Mouse (Mus musculus): ENCODE data around the gene Sirt7. TPM values are rescaled to one million over a fixed set of nuclear protein-coding genes. Genes with fewer than 3 reads are reported as not detected.

The Sirt7 gene
- 36.1 and 42.2 TPM in 2 replicates for polyA plus RNA-seq (2015; fragmentation: Nextera tagmentation; extraction: Ambion mirVana)

GRCm38 (mm10) chr11:120625152-120625775 lies at the start of gene Sirt7:
Sirt7 (minus strand) TSS chr11:120625240.
- peak within 1 kb of the TSS; percentile 81 for H3K9ac ChIP-seq (ENCODE audit: low read length)
- peak within 1 kb of the TSS; percentile 92 for H3K27ac ChIP-seq (replicated peaks)
- peaks cover 9% of the 10 kb centered on the region for H3K36me3 ChIP-seq (ENCODE audit: control insufficient read depth, insufficient read depth, low read length)
- peak within 1 kb of the TSS; percentile 91 for H3K4me3 ChIP-seq (ENCODE audit: low read depth, low read length)
- no peaks in the 10 kb centered on the region for H3K27me3 ChIP-seq (ENCODE audit: control insufficient read depth, insufficient read depth, low read length)
- no peak for TF ChIP-seq EP300 (optimal IDR thresholded peaks at IDR 0.05)
- TF ChIP-seq CTCF (IDR thresholded peaks at IDR 0.05; ENCODE audit: low read depth): no peak
- ATAC-seq (ENCODE audit: low FRiP score, low TSS enrichment): 0 out of 2 replicates have a peak, but pooled peaks have one; percentile 3
- peaks cover 4% of the 10 kb centered on the region for H3K4me1 ChIP-seq (replicated peaks; ENCODE audit: control insufficient read depth, insufficient read depth)
- H3K4me2 ChIP-seq (replicated peaks; ENCODE audit: low read depth): peak within 1 kb of the TSS; percentile 94
- no peaks in the 10 kb centered on the region for H3K9me3 ChIP-seq (ENCODE audit: control insufficient read depth, low read length)
- DNase-seq (ENCODE audit: low spot score): no peak
- 10% methylated on average over 5 of the region's 5 CpGs for WGBS

GRCm38 (mm10) chr11:120673594-120674122 lies 48.6 kb upstream of the Sirt7 start:
- H3K4me1 ChIP-seq (replicated peaks; ENCODE audit: control insufficient read depth, insufficient read depth): peaks cover 6% of the 10 kb centered on the region; the same call in 1 of the 2 replicates
- 0 out of 2 replicates have a peak, but pooled peaks cover 3% of the 10 kb centered on the region for H3K36me3 ChIP-seq (ENCODE audit: control insufficient read depth, insufficient read depth, low read length)
- ATAC-seq (ENCODE audit: low FRiP score, low TSS enrichment) (peak; percentile 53), DNase-seq (ENCODE audit: low spot score) (no peak)
- H3K4me2 ChIP-seq (replicated peaks; ENCODE audit: low read depth): peak overlapping the region; percentile 76
- TF ChIP-seq EP300 (optimal IDR thresholded peaks at IDR 0.05) (no peak), CTCF (IDR thresholded peaks at IDR 0.05; ENCODE audit: low read depth) (no peak)
- WGBS: 33% methylated on average over 12 of the region's 12 CpGs
- no peaks in the 10 kb centered on the region for H3K9me3 ChIP-seq (ENCODE audit: control insufficient read depth, low read length)
- H3K9ac ChIP-seq (ENCODE audit: low read length): peak overlapping the region; percentile 79
- peak overlapping the region; percentile 76 for H3K4me3 ChIP-seq (ENCODE audit: low read depth, low read length)
- H3K27me3 ChIP-seq (ENCODE audit: control insufficient read depth, insufficient read depth, low read length): no peaks in the 10 kb centered on the region
- H3K27ac ChIP-seq (replicated peaks): peak overlapping the region; percentile 91

GRCm38 (mm10) chr11:120672687-120673593 lies 47.9 kb upstream of the Sirt7 start, which contains the start of gene Aspscr1:
Aspscr1 (plus strand) TSS chr11:120672973.
- H3K9ac ChIP-seq (ENCODE audit: low read length): peak within 1 kb of the TSS; percentile 79
- TF ChIP-seq EP300 (optimal IDR thresholded peaks at IDR 0.05) (no peak), CTCF (IDR thresholded peaks at IDR 0.05; ENCODE audit: low read depth) (peak; percentile 17; the same call in 1 of the 2 replicates)
- peak within 1 kb of the TSS; percentile 76 for H3K4me3 ChIP-seq (ENCODE audit: low read depth, low read length)
- DNase-seq (ENCODE audit: low spot score): peak; percentile 96
- no peaks in the 10 kb centered on the region for H3K27me3 ChIP-seq (ENCODE audit: control insufficient read depth, insufficient read depth, low read length)
- H3K9me3 ChIP-seq (ENCODE audit: control insufficient read depth, low read length): no peaks in the 10 kb centered on the region
- H3K27ac ChIP-seq (replicated peaks): peak within 1 kb of the TSS; percentile 91
- H3K4me1 ChIP-seq (replicated peaks; ENCODE audit: control insufficient read depth, insufficient read depth): peaks cover 6% of the 10 kb centered on the region; the same call in 1 of the 2 replicates
- ATAC-seq (ENCODE audit: low FRiP score, low TSS enrichment): peak; percentile 97
- 1% methylated on average over 73 of the region's 83 CpGs for WGBS
- H3K36me3 ChIP-seq (ENCODE audit: control insufficient read depth, insufficient read depth, low read length): 0 out of 2 replicates have a peak, but pooled peaks cover 3% of the 10 kb centered on the region
- H3K4me2 ChIP-seq (replicated peaks; ENCODE audit: low read depth): peak within 1 kb of the TSS; percentile 76

- TF ChIP-seq CTCF (IDR thresholded peaks at IDR 0.05; ENCODE audit: low read depth) (no peak), EP300 (optimal IDR thresholded peaks at IDR 0.05) (no peak)
- Histone ChIP-seq H3K27ac (replicated peaks) (no peak overlapping the region), H3K9me3 (ENCODE audit: control insufficient read depth, low read length) (no peaks in the 10 kb centered on the region), H3K4me2 (replicated peaks; ENCODE audit: low read depth) (no peak overlapping the region), H3K4me3 (ENCODE audit: low read depth, low read length) (no peak overlapping the region), H3K27me3 (ENCODE audit: control insufficient read depth, insufficient read depth, low read length) (no peaks in the 10 kb centered on the region), H3K9ac (ENCODE audit: low read length) (no peak overlapping the region), H3K4me1 (replicated peaks; ENCODE audit: control insufficient read depth, insufficient read depth) (no peaks in the 10 kb centered on the region), H3K36me3 (ENCODE audit: control insufficient read depth, insufficient read depth, low read length) (no peaks in the 10 kb centered on the region)
- WGBS: 12% methylated on average over 3 of the region's 3 CpGs
- DNase-seq (ENCODE audit: low spot score): no peak
- ATAC-seq (ENCODE audit: low FRiP score, low TSS enrichment): no peak
These were observed 41.6 kb upstream of the Sirt7 start for GRCm38 (mm10) chr11:120666617-120667016.

GRCm38 (mm10) chr11:120665406-120665805 lies 40.4 kb upstream of the Sirt7 start:
- 67% methylated on average over 3 of the region's 3 CpGs for WGBS
- DNase-seq (ENCODE audit: low spot score): no peak
- TF ChIP-seq CTCF (IDR thresholded peaks at IDR 0.05; ENCODE audit: low read depth): no peak
- no peak for TF ChIP-seq EP300 (optimal IDR thresholded peaks at IDR 0.05)

More at GRCm38 (mm10) chr11:120665406-120665805, 40.4 kb upstream of the Sirt7 start:
- no peak overlapping the region for H3K4me2 ChIP-seq (replicated peaks; ENCODE audit: low read depth)
- H3K27ac ChIP-seq (replicated peaks): no peak overlapping the region
- H3K4me3 ChIP-seq (ENCODE audit: low read depth, low read length): no peak overlapping the region
- no peaks in the 10 kb centered on the region for H3K9me3 ChIP-seq (ENCODE audit: control insufficient read depth, low read length)
- no peak for ATAC-seq (ENCODE audit: low FRiP score, low TSS enrichment)
- H3K4me1 ChIP-seq (replicated peaks; ENCODE audit: control insufficient read depth, insufficient read depth): peaks cover 3% of the 10 kb centered on the region; the same call in 1 of the 2 replicates
- no peaks in the 10 kb centered on the region for H3K36me3 ChIP-seq (ENCODE audit: control insufficient read depth, insufficient read depth, low read length)
- H3K9ac ChIP-seq (ENCODE audit: low read length): no peak overlapping the region
- peaks cover 8% of the 10 kb centered on the region for H3K27me3 ChIP-seq (ENCODE audit: control insufficient read depth, insufficient read depth, low read length)

Measured in stomach, postnatal 0 days (tissue).